Mouse (Mus musculus) kidney, adult 11 months (tissue): ENCODE data around the gene Matk.
A peak's percentile ranks its signal among the peaks of the same experiment; 100 is the strongest.
"Not testable (repeated sequence)": the region's sequence is repeated elsewhere in the genome, so short reads cannot be mapped to it uniquely, and the experiment has no call there.

ENCODE experiments used
- DNase-seq: peaks from one replicate; pipeline ENCODE4 v3.0.0; 2022

Gene Matk

DNA sequence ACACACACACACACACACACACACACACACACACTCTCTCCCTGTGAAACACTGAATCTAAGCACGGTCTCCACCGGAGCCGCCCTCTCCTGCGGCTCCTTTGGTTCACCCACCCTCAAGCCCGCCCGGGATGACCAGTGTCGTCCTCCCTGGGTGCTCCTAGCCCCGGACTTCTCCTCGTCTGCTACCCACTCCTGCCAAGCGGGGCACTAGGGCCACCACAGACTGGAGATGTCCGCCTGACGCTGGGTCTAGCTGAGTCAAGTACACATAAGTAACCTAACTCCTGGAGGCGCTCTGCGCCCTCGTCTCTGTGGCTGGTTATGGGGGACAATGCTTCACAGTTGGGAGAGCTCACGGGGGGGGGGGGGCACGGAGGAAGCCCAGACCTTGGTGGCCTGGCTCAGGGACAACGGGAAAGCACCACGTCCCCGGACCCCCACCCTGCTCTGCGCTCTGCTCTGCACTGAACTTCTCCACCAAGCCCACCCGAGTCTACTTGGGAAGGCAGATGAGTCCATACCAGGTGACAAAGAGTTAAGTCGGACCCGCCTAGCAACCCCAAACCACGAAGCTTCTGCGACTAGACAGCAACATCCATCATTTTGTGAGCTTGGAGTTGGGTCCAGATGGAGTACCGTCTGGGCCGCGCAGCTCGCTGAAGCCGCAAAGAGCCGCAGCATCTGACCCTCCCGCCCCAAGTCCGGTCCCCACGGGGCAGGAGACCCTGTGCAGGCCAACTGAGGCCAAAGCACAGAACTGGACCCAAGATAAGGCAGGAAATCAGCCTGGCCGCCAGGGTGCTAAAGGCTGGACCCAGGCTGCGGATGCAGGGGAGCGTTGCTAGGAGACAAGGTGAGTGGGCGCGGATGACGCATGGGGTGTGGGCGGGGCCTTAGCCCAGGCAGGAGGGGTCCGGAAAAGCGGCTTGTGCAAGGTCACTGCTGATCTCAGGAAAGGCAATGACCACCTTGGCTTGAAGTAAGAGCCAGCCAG lies at the start of gene Matk:
Gene Matk (plus strand): TSS at position 512 of the 996 bp plus-strand sequence.
- DNase-seq: no peak

DNA sequence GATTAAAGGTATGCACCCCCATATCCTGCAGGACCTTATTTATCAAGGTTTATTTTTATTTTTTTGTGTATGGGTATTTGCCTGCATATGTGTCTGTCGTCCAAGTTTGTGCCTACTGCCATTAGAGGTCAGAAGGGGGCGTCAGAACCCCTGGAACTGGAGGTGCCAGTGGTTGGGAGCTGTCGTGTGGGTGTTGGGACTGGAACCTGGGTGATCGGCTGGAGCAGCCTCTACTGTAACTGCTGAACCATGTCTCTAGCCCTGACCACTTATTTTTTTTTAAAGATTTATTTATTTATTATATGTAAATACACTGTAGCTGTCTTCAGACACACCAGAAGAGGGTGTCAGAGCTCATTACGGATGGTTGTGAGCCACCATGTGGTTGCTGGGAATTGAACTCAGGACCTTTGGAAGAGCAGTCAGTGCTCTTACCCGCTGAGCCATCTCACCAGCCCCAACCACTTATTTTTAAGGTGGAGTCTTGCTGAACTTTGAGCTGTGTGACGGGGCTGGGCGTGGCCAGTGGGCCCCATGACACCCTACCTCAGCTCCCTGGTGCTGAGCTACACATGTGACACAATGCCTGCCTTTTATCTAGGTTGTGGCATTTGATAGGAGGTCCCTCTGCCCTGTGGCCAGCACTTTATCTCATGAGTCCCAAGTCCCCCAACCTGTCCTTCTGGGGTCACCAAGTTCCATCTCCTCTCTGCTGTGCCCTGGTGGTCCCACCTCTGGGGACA lies 49.6 kb upstream of the Matk start:
- DNase-seq: no peak

- DNase-seq: no peak
These were observed 48.6 kb upstream of the Matk start for GRCm38 (mm10) chr10:81204137-81204536.

DNA sequence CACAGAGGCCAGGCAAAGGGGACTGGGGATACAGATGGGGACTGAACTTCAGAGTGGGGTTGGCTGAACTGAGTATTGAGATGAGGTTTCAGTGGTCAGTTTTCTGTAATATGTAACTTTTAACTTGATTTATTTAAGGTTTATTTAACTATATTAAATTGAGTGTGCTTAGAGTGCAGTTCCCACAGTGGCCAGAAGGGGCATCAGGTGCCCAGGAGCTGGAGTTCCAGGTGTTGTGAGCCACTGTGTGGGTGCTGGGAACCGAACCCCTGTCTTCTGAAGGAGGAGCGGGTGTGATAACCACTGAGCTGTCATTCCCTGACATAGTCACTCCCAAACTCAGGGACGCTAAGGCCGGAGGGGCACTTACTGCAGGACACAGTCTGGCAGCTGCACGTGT lies 42.6 kb upstream of the Matk start:
- no peak for DNase-seq

DNA sequence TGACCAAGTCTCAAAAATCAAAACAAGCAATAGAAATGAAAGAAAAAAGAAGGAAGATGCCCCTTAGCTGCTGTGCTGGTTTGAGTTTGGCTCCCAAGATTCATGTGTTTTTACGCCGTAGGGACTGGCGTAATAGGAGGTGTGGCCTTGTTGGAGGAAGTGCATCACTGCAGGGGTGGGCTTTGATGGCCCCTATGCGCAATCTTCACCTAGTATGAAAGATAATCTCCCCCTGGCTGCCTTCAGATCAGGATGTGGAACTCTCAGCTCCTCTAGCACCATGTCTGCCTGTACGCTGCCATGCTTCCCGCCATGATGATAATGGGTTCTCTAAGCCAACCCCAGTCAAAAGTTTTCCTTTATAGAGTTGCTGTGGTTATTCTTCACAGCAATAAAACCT lies 36.5 kb upstream of the Matk start:
- no peak for DNase-seq

GRCm38 (mm10) chr10:81216810-81217209 lies 35.9 kb upstream of the Matk start:
- DNase-seq: no peak

DNA sequence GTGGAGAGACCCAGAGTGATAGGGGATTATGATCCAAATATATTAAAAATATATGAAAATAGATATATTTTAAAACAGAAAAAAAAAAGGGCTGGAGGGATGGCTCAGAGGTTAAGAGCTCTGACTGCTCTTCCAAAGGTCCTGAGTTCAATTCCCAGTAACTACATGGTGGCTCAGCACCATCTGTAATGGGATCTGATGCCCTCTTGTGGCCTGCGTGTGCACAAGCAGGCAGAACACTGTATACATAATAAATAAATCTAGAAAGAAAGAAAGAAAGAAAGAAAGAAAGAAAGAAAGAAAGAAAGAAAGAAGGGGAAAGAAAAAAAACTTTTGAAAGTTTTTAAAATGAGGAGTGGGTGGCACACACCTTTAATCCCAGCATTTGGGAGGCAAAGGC lies 35.5 kb upstream of the Matk start:
- not testable (repeated sequence) for DNase-seq

GRCm38 (mm10) chr10:81217964-81218363 lies 34.8 kb upstream of the Matk start:
- peak; percentile 60 for DNase-seq

- no peak for DNase-seq
These were observed 31.2 kb upstream of the Matk start for GRCm38 (mm10) chr10:81221402-81222015.

GRCm38 (mm10) chr10:81223731-81224130 lies 29.0 kb upstream of the Matk start:
- DNase-seq: not testable (repeated sequence)

DNA sequence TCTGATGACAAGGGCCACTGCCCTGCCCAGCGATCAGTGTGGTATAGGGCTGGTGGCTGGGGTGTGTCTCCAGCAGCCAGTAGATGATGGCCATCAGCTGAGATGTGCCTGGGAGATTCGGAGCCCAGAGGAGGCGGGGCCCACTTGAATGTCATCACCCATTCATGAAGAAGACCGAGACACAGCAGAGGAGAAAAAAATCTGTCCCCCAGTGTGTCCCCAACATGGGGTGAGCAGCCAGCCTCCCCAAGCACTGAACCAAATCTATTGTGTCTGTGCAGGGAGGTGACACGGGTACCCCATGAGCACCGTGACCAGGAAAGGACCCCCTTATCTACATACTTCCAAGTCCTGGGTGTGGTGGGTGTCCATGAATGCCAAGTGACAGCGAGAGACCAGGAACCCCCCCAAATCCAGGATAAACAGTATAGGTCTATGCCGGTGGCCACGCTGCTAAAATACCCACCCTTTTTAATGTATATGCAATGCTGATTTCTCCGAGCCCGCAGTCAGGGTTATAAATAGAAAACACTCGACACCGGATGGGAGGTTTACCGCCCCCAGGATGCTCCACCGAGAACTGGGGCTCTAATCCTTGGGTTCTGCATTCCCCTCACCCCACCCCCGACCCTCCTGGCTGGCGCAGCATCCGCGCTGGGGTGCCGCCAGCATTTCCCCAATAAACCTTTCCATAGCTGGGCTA lies 22.8 kb upstream of the Matk start:
- no peak for DNase-seq

GRCm38 (mm10) chr10:81230438-81231332 lies 22.1 kb upstream of the Matk start, which contains the start of gene Atcay:
Atcay (minus strand) TSS chr10:81230833.
- no peak for DNase-seq

DNA sequence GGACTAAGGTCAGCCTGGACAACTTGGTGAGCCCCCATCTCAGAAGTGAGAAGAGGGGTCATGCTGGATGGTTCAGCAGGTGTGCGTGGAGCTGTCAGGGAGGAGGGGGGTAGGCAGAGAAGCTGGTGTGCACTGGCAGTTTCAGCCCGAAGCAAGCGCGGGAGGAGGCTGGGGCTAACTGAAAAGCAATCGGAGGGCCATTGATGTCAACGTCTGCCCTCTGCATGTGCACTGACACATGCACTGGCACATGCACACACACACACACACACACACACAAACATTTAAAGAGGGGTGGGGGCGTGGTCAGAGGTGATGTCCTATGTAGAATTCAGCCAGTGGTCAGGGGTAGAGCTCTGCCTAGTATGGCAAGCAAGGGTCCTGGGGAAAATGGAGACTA lies 21.3 kb upstream of the Matk start:
- no peak for DNase-seq

DNA sequence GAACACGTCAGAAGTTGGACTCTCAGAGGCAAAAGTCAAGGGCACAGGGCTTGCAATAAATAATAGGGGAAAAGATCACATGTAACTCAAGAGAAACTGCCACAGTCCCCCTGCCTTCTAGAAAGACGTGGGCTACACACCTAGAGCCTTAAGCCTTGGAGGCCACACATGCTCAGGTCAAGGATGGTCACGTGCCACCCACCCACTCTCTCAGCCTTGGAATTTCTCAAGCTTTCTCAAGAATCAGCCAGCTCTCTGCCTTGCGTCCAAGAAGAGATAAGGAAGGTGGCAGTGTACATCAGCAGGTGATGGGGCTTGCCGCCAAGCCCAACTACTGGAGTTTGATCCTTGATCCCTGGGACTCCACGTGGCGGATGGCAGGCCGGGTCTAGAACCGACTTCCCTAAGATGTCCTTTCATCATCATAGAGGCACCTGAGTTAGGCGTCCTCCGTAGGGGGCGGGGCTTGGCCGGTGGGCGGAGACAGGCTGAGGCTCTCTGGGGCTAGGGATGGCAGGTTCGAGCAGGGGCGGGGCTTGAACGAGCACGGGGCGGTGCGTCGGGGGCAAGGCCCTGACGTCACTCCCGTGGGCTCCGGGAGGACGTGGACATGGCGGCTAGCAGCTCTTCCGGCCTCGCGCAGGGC lies 20.0 kb upstream of the Matk start, which contains the start of gene Zfr2:
Gene Zfr2 (plus strand): TSS at position 576 of the 646 bp plus-strand sequence.
- peak; percentile 89 for DNase-seq

DNA sequence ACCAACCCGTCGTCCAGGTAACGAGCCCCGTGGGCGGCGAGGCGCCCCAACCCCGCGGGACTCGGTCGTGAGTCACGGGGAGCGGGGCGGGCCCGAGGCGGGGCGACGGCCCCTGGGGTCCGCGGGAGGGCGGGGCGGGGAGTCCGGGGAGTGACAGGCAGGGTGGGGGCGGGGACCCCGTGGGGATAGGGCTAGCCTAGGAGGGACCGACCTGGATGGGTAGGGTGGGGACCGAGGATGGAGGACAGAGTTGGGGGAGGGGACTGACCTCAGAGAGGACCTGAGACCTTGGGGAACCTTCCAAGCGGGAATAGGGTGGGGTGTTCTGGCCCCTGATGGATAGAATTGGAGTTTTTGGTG lies 19.5 kb upstream of the Matk start:
- no peak for DNase-seq

DNA sequence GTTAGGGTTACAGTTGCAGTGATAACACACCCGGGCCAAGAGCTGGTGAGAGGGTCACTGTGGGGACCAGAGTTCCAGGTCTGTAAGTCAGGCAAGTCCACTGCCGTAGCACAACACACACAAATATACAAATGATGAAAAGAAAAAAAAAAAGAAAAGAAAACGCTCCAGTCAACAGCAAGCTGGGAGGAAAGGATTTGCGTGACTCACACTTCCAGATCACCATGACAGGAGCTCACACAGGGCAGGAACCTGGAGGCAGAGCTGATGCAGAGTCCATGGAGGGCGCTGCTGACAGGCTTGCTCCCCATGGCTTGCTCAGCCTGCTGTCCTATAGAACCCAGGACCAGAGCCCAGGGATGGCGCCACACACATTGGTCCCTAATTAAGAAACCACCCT lies 18.5 kb upstream of the Matk start:
- no peak for DNase-seq

- DNase-seq: no peak
These were observed 16.1 kb upstream of the Matk start for GRCm38 (mm10) chr10:81236471-81237268.

DNA sequence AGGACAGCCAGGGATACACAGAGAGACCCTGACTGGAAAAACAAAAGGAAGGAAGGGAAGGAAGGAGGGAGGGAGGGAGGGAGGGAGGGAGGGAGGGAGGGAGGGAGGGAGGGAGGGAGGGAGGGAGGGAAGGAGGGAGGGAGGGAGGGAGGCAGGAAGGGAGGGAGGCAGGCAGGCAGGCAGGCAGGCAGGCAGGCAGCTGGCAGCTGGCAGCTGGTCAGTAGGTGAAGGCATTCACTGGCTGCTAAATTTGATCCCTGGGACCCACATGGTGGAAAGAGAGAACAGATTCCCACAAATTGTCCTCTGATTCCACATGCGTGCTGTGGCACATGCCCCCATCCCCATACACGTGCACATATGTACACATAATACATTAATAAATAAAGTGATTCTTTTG lies 14.1 kb upstream of the Matk start:
- DNase-seq: no peak

DNA sequence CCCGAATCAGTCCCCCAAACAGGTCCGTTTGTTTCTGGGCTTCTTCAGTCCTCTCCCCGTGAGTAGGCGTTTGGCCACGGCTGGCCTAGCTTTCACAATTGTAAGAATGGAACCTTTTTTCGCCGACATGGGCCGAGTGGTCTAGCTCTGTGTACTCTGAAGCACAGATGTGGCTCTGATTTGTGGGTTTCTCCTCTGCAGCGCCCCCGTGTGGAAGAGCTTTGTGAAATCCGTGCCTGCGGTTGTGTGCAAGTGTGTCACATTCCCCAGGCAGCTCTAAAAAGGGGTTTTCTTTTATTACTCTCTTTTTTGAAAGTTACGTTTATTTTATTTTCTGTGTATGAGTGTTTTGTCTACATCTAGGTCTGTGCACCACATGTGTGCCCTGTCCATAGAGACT lies 11.9 kb upstream of the Matk start:
- no peak for DNase-seq

DNA sequence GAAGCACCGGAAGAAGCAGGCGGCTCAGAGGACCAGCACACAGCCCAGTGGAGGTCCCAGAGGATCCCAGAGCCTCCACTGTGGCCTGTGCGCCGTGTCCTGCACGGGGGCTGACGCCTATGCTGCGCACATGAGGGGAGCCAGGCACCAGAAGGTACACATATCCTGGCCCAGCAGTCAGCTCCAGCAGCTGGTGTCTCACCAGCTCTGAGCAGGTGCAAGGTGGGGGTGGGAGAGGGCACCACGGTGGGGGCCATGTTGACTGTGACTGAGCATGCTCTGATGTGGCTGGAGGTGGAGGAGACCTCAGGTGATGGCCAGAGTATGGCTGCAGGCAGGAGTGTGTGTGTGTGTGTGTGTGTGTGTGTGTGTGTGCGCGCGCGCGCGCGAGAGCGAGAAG lies 10.7 kb upstream of the Matk start:
- DNase-seq: no peak
